8 mouse cellular contexts compared by ENCODE assay signal in genomic region chr5:111208660-111208969, GRCm38 (mm10).
DNase-seq lines count a peak whose midpoint lies in the region; ATAC-seq lines count a peak whose summit lies in the region.

No protein-coding gene starts in this region.

- H3K27ac ChIP-seq in hindbrain, embryonic 13.5 days: 0 out of 2 replicates have a peak overlapping the region, but pooled peaks have one; percentile 61
- H3K27ac ChIP-seq in midbrain, embryonic 13.5 days: no peak overlapping the region

- H3K27me3 ChIP-seq in hindbrain, embryonic 13.5 days: peaks cover 4% of the 10 kb centered on the region; the same call in 1 of the 2 replicates
- peaks cover 7% of the 10 kb centered on the region; the same call in 1 of the 2 replicates for H3K27me3 ChIP-seq in midbrain, embryonic 13.5 days

- intact Hi-C loops in left cerebral cortex, postnatal 14 days (cut with DNase I): loop anchor here (5.0 kb wide), 1 partner anchor 221 kb away; no protein-coding TSS in a partner anchor

- no peak overlapping the region for H3K4me3 ChIP-seq in hindbrain, embryonic 13.5 days
- H3K4me3 ChIP-seq in midbrain, embryonic 13.5 days (replicated peaks): no peak overlapping the region

- peak; percentile 40 for DNase-seq in ovary, postnatal 36 days (ENCODE audit: low spot score)
- DNase-seq in ovary, postnatal 14 days (ENCODE audit: low spot score): no peak
- peak; percentile 53 for DNase-seq in cerebellum, adult 11 months
- peak; percentile 31 to 73 for DNase-seq in frontal cortex, adult 2 months (ENCODE audit: extremely low spot score in 1 of 2, low spot score in 1 of 2)
- peak; percentile 69 to 72 for DNase-seq in left cerebral cortex, postnatal 14 days (ENCODE audit: low spot score in 2 of 2)
- peak; percentile 57 for DNase-seq in thymus, postnatal 14 days

- H3K9ac ChIP-seq in hindbrain, embryonic 13.5 days: no peak overlapping the region
- no peak overlapping the region for H3K9ac ChIP-seq in midbrain, embryonic 13.5 days (replicated peaks)

- no peak overlapping the region for H3K4me2 ChIP-seq in hindbrain, embryonic 13.5 days
- H3K4me2 ChIP-seq in midbrain, embryonic 13.5 days (replicated peaks): no peak overlapping the region

- ATAC-seq in hindbrain, embryonic 13.5 days (ENCODE audit: low FRiP score): no peak
- ATAC-seq in midbrain, embryonic 13.5 days: peak; percentile 68

- no peaks in the 10 kb centered on the region for H3K36me3 ChIP-seq in hindbrain, embryonic 13.5 days
- H3K36me3 ChIP-seq in midbrain, embryonic 13.5 days: no peaks in the 10 kb centered on the region

- WGBS in hindbrain, embryonic 13.5 days: 40% methylated on average over 5 of the region's 5 CpGs
- WGBS in midbrain, embryonic 13.5 days: 39% methylated on average over 5 of the region's 5 CpGs

- no peaks in the 10 kb centered on the region for H3K9me3 ChIP-seq in hindbrain, embryonic 13.5 days
- no peaks in the 10 kb centered on the region for H3K9me3 ChIP-seq in midbrain, embryonic 13.5 days

- peaks cover 51% of the 10 kb centered on the region for H3K4me1 ChIP-seq in hindbrain, embryonic 13.5 days (replicated peaks)
- H3K4me1 ChIP-seq in midbrain, embryonic 13.5 days (replicated peaks): peaks cover 47% of the 10 kb centered on the region
